Mouse (Mus musculus) cerebellum, postnatal 14 days (tissue): Measurements from ENCODE around the gene Cblb.

Experiments used
- DNase-seq, 2 experiments: peaks; one replicate each; pipeline ENCODE4 v3.0.0; 2021; ENCODE audit warnings: mixed read lengths in 2 of 2

The Cblb gene

DNA sequence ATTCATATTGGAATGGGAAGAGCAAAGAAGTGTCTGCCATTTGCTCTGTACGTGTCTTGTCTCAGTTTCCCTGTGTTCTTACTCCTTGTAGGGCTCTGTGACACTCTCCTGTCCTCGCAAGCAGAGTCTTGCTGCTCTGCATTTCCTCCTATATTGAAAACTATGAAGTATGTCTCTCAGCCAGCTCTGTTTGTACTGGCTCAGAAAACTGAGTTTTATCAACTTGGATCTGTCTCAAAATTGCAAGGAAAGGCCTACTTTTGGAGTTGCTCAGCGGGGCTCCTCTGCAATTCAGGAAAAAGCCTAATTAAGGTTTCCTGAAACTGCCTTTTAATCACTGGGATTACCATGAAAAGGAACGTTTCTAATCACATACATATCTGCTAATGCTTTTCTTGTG, 46.9 kb downstream of the Cblb start:
- DNase-seq = no peak

DNA sequence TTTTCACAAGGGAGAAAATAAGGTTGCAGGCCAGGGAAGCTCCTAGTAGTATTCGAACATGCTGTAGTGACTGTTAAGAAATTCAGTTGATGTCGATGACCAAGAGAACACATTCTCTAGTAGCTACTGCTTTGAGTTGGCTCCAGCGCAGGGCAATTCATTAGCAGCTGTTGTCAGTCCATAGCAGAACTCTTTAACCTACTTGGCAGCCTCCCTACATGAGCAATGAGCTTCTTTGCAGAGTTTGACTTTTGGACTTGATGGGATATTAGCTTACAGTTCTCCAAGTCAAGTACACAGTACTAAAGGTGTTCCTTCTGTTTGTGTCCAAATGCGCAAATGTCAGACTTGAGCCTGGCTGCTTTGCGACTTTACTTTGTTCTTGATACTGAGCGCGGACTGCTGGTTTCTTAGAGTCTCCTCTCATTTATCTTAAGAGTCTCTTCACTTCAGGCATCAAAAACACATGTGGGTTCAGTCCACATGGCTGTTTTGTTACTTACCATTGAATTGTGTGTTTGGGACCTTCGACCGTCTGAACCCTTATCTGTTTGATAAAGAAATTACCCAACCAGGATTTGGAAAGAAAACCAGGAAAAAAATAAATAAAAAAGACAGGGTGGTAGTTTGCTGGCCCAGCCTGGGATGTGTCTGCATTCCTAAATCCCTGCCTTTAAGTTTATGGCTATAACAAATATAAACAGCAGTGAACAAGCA, 47.9 kb downstream of the Cblb start:
- peak in 1 of 2 experiments; percentile 22 for DNase-seq

DNA sequence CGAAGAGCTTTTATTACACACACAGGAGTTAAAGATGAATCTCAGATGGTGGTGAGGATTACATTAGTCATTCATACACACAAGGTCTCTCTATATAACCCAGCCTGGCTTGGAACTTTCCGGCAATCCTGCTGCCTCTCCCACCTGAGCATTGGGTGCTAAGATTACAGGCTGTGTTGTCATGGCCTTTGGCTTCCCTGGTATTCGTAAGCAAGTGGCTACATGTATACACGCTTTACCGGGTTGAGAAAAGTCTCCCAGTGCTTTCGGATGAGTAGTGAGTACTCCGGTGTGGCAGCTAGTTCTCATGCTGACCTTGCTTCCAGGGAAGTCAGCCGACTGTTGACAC, 48.4 kb downstream of the Cblb start:
- no peak for DNase-seq

DNA sequence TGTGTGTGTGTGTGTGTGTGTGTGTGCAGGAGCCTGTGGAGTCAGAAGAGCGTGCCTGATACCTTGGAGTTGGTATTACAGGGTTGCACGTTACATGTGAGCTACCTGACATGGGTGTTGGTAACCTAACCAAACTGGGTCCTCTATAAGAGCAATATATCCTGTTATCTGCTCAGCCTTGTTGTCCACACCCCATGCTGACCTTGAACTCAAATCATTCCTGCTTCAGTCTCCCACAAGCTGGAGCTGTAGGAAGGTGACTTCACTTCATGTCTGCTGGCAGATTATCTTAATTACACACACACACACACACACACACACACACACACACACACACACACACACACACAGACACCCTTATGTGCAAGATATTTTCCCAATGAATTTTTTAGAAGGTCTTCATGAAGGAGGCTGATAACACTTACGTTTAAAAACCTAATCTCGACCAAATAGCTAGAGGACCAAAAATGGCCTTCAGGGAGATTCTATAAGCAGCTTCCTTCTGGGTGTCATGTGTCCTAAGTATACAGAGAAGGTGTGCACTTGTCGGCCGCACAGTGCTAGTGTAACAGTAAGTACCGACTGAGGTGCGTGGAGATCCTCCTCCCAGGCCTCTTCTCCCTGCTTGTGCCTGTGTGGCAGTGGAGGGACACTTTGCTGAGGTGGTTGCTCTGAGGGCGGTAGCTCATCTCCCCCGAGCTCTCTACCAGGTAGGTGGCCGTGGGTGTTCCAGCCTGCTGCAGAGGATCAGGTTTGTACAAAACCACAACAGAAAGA, 49.8 kb downstream of the Cblb start:
- DNase-seq = no peak

DNA sequence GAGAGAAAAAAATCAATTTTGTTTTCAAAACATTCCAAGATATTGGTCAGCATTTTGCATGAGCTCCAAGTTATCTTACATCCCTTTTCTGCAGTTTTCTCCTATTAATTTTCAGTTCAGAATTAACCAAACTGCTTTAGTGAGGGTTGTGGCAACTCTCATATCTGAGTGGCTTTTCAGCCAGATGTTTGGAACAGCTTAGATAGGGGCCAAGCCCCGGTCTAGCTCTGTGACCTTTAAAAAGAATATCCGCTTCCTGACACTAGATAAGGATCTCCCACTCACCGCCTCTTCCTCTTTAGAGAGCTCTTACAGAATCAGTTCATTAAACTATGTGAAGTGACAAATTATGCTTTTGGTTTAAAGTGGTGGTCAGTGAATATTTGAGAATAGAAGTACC, 50.7 kb downstream of the Cblb start:
- no peak for DNase-seq

DNA sequence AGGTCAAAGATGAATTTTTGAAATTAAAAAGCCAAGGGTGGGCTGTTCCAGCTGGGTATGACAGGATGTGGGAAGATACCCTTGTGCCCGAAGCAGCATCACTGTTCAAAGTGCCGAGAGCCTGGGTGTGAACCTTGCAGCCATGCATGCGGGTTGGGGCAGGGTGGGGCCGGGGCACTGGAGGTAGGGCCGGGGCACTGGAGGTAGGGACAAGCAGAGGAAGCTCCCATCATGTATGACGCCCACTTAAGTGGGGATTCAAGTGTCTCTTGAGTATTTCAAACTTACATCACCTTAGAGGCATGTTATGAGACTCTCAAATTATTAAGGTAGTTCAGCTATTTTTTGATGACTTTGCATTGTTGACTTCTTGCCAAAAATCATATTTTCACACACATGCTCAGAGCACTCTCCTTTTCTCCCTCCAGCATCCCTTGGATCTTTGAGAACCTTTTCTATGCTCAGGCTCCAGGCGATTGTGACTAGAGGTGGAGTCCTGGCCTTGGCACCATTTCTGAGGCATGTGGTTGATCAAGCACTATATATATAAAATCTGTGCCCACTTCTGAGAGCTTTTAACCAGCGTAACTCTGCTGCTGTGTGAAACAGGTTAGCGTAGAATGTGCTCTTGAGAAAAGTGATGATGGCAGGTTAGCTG, 55.9 kb downstream of the Cblb start:
- DNase-seq = no peak

DNA sequence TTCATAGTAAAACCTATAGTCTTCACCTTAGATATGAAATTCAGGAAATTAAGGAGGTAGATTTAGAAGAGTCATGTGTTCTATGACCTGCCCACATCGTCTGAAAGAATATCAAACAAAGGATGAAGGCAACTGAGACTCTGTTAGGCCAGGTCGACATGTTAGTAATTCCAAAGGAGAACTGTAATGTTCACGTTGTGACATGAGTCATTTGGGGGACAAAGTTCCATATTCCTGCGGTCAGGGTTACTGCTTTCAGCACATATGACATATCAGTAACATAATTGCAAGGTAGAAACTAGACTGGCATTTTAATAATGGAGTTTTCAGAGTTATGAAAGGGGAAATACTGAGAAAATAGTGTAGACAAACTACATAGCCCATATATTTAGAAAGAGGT, 58.3 kb downstream of the Cblb start:
- no peak for DNase-seq

DNA sequence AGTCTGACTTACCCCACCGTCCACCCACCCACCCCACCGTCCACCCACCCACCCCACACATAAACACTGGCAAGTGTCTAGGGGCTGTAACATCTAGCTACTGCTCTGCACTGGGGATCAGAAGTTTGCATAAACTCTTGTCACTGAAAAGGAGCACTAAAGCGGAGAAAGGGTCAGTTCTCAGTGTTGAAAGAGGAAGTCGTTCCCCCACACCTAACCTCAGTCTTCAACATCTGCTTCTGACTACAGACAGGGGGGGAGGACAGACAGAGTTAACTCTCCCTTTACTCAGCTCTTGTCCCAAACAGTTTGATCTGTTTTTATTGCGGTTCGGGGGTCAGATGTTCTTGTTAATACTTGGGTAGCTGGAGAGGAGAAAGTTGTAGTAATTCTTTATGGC, 59.9 kb downstream of the Cblb start:
- DNase-seq = no peak

DNA sequence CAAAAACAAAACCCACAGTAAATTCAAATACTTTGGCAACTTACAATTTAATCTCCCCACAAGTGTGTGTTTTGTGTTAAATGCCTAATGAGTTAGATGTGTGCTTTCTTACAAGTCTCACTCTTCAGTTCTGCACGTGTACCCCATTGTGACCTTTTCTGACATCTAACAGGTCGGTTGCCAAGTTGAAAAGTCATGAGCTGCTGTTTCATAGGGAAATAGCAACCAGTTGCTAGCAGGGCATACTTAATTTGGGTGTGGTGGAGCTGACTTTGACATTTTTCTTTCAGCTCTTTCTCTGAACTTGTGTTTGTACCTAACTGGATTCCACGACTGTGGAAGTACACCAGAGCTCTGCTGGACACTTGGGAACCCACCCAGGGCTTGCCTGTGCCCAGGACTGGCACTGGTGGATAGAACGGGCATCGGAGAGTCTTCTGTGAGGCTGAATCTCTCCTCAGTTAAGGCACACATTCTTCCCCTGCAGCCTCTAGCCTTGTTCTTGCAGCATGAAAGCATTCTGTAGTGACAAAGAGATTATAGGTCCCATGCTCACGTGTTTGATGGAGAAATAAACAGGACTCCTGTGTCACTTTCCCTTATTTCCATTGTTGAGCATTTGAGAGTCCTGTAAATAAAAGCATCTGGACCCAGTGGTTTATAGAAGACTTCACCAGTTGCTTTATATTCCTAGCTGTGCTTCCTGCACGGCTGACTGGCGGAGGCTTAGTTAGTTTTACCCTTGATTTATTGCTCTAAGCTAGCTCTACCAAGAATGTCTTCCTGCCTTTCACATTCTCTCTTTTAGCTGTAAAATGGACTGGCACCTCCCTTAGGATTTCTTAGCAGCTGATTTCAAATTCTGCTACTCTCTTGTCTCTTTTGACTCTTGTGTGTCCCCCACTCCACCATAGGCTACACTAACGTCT, 62.6 kb downstream of the Cblb start:
- DNase-seq = no peak

DNA sequence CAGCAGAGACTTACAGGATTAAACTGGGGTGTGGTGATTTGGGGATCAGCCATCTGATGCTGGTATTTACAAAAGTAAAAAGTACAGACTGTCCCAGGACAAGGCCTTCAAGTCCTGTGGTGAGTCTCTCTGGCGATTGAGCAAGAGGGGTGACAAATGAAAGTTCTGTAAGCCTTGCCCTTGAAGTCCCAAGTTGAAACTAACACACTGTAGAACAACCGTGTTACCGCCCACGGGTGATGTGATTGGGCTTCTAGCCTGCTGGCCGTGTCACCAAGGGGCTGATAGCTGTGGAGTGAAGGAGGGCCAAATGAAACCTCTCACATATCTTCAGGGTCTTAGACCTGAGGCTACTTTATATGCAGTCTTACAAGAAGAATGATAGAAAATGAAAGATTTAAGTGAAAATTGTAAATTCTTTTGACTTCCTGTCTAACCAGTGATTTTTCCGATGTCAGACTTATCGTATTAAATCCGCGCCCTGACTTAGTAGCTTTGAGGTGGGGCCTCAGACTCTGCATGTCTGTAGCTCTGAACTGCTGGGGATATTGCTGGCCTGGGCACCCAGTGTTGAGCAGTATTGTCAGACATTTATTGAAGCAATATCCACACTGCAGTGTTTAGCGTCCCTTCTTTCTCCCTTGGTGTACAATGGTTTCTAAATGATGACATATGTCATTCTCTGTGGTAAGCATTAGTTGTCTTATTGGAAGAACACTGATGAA, 63.9 kb downstream of the Cblb start:
- DNase-seq = no peak

DNA sequence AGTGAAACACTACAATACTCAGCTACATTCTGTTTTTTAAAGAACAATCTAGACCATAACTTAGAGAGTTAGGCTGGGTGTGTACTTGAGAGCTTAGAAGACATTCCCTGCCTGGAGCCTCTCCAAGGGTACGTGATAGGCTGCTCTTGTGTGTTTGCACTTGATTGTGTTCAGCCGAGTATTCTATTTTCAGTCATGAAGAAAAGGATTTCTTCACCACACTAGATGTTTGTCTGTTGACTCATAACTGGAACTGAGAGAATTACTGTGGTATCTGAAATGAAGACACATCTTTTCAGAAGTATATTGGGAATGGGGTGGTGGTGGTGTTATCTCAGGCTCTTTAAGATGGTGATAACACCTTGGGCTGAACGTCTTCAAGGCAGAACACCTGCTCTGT, 64.6 kb downstream of the Cblb start:
- no peak for DNase-seq

DNA sequence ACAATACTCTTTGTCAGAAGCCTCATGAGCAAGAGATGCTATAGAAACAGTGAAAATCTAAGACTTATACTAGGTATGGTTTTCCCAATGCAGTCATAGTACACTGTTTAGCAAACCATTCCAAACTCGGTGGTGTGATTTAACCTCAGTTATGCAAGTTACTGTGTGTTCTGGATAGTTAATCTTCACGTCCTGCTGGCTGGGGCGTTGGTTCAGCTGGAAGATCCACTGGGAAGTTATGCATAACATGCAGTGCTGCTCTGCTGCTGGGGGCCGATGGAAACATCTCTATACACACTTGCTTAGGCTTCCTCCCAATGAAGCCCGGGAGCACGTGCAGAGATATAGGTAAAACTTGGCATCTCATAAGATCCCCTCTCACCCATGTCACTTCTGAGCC, 69.4 kb downstream of the Cblb start:
- DNase-seq = no peak

DNA sequence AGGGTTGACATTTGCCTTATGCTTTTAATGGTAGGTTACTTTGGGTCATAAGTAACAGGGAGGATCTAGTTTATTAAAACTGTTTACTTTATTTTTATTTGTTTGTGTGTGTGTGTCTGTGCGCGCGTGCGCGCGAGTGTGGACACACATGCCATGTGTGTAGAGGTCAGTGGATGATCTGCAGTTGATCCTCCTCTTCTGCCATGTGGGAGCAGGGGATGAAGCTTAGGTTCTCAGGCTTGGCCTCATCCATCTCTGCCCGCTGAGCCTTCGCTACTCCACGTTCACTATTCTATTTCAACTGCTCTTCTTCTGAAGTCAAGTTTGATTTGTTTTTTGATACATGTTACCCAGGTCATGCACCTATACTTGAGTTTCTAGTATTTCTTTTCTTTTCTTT, 73.6 kb downstream of the Cblb start:
- DNase-seq = no peak

DNA sequence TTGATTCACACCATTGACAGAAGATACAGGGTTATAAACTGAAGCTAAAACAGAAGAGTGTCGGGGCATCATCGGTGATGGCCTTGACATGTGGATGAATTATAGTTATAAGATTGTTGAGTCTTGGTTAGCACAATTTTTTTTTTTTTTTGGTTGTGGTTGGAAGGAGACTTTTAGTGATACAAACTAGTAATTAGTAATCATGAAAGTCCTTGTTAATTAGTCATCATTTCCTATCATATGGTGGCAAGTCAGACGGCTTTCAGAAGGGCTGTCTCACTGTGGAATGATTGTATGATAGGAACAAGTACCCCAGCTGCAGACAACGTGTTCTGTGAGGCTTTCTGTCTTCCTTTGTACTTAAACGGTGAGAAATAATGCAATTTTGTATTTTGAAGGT, 76.8 kb downstream of the Cblb start:
- no peak for DNase-seq

DNA sequence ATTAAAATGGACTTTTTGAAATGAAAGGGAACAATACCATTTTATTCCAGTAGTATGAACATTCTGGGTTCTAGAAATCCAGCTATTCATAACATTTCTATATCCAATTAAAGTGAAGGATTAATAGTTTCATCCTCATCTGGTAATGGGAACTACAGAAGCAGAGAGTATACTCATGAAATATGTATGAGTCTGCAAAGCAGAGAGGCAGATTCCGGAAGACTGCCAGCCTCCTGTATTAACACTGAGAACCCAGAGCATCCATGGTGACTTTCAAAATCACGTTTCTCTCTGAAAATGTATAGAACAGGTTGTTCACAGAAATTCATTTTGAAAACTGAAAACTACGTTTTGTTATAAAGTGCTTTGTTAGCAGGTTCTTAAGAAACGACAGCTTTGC, 83.4 kb downstream of the Cblb start:
- DNase-seq = no peak

DNA sequence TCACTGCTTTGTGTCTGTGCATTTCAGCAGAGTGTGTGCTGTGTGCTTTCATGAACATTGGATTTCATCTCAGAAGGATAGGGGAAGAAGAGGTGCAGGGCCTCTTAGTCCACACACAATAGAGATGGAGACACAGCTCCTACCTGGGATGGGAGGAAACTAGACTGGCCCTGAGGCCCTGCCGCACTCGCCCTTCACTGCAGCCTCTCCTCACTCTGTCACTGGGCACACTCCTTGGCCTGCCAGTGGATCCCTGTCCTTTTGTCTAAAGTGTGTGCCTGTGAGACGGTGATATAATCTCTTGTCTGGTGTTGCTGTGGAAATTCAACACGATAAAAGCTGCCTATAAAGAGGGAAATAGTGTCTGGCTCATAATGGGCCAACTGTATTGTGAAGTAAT, 88.0 kb downstream of the Cblb start:
- no peak for DNase-seq

DNA sequence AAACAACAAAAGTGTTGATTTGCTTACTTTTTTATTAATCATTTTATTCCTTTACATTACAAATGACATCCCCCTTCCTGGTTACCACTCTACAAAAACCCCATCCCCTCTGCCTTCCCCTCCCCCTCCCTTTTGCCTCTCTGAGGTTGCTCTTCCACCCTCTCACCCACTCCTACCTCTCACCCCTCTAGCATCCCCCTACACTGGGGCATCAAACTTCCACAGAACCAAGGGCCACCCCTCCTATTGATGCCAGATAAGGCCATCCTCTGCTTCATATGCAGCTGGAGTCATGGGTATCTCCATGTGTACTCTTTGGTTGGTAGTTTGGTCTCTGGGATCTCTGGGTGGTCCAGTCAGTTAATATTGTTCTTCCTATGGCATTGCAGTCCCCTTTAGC, 93.9 kb downstream of the Cblb start:
- DNase-seq = no peak

DNA sequence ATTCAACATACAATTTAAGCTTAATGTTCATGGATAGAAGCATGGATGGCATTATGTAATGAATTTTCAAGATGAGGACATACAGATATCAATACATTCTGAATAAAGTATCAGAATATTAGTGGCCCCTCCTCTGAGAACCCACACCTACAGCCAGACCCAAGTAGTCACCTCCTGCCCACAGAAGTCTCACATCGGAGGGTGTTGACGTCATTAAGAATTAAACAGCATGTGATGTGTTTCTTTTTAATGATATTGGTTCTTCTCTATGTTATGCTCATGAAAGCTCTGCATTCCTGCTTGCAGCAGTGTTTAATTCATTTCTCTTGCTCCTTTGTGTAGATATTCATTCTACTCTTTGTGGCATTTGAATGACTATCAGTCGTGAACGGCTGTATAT, 94.9 kb downstream of the Cblb start:
- no peak for DNase-seq

DNA sequence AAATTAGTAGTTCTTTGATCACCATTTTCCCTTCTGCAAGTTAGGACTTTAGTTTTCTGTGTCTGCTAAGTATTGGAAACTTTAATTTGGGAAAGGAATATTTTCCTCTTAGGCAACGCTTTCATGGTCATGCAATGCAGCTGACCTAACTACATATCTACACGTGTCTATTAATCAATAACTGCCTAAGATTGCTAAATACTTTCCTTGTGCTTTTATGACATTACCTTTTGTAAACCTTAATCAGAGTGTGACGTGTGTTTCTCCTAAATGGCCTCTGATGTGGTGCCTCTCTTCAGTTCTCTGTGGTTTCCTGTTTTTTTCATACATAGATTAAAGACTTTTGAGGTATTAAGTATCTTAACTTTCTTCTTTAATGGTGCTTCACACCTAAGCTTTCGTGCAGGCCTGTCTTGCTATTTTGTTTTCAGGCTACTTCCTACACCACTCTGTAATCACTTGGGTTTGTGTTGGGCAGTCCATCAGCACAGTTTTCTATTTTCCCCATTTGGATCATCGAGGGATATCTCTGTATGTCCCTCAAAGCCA, 98.4 kb downstream of the Cblb start:
- DNase-seq = no peak

DNA sequence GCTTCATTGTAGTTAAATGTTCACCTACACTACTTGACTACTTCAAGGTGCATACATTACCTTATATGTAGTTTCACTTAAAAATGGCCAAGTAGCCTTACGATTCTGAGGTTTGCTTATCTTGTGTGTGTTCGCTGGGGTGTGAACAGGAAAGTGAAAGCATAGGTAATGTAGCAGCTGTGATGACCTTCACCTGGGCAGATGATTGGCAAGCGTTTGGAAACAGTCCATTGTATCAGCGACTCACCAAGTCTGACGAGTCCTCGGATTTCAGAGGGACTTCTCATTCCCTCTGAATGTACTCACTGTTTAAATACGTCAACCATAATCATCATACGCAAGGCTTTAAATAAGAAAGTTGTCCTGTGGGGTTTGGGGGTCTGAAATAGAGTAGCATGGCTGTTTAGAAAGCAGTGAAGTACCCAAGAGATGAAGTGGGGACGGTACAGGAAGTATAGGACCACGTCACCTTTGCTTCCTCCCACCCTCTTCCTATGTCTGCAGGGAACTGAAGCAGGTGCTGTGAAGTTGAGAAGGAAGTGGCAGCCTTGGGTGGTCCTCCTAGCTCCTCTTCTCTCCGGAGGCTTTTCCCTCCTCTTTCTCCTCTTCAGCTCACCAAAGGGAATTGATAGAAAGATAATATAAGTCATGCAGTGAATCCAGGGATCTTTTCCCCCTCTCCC, 101.9 kb downstream of the Cblb start:
- no peak for DNase-seq

DNA sequence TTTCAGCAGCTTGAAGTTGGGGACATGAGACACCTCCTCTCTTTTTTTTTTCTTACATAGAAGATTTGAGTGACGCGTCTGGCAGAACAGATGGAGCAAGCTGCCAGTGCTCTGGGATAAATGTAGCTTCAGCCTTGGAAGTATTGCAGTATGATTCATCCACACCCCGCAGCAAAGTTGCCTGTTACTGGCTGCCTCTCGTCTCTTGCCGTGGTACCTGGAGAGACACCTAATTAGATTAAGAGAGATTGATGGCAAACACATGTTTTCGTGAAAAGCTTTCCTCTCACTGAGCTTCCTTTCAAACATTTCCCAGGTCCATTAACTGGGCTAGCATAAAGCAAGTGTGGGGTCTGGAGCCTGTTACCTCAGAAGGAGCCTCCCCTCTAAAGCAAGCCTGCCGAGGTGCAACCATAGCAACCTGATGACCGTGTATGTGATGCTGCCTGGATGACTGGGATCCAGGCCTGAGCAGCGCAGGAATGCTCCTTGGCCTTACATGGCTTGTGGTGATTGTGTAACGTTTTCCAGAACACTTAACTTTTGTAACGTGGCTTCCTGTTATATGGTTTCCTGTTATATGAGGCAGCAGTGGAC, 103.7 kb downstream of the Cblb start:
- peak; percentile 8 to 46 for DNase-seq
